Mouse (Mus musculus) E14TG2a.4 (cell line): Measurements from ENCODE around the gene Nr2f6.

Source experiments
- CTCF ChIP-seq: conservative IDR thresholded peaks from 2 replicates; pipeline ENCODE4 v1.5.1; 2014; ENCODE audit warnings: low read length
- NANOG ChIP-seq: IDR thresholded peaks from 2 replicates; pipeline ENCODE4 v1.6.1; 2014; ENCODE audit warnings: borderline replicate concordance, low read length, mixed read lengths
- POU5F1 ChIP-seq: IDR thresholded peaks from 2 replicates; pipeline ENCODE4 v1.6.1; 2014; ENCODE audit warnings: low read length, borderline replicate concordance

- no peak for TF ChIP-seq CTCF
- TF ChIP-seq NANOG: no peak
- TF ChIP-seq POU5F1: no peak
These were observed 15.9 kb upstream of the Nr2f6 start for GRCm38 (mm10) chr8:71397701-71398100.
